Mouse (Mus musculus) thymus, postnatal 14 days (tissue): ENCODE measurements at regions not wholly inside any gene's neighbourhood (a gene's known extent, or its start where the extent isn't known, plus 50 kb on each side); places are given as distances from the start of the nearest gene placed in this dataset.

Source experiments
- DNase-seq: peaks from one replicate; pipeline ENCODE4 v3.0.0; 2021

DNA sequence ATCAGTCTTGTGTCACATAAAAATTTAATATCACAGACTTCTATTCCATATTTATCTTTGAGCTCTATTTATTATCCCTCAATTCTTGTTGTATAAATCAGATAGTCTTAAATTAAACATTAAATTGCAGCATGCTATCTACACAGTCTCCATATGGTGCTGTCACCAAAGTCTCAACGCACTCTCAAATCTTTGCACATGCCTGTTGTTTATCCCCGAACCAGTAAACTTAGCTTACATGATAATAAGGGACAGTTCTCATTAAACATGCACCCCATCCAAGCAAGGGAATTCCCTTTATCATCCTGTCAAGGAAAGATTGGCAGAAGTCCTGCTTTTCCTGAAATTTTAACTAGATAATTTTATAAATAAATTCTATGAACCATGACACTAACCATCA lies 483.8 kb downstream of the Basp1 start:
- DNase-seq = no peak

DNA sequence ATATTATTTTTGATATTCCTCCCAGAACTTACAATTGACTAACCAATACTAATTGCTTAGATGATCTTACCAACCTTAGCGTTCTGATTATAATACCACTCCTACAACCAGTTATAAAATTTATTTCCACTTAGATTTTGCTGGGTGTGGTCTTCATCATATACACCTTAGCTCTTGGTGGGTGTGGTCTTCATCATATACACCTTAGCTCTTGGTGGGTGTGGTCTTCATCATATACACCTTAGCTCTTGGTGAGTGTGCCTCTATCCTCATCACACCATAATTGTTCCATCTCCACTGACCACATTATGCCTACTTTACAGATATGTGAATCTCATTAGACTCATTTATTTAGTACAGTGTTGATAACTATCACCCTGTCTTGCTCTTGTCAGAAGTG lies 501.7 kb downstream of the Basp1 start:
- no peak for DNase-seq

DNA sequence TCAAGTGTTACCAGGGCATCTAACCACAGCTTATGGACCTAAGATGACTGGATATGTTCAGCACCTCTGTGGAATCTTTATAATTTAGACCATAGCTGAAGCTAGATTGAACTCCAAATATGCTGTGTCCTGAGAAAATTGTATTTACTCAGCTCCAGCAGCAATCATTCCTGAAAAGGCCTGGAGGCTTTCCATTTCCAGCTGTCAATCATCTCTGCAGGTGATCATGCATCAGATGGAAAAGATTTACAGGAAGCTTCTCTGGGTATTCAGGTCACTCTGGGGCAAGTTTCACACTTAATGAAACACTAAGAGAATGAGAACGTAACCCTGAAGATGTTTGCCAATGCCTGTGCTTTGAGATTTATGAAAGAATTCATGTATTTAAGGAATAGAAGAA lies 502.1 kb downstream of the Basp1 start:
- no peak for DNase-seq

DNA sequence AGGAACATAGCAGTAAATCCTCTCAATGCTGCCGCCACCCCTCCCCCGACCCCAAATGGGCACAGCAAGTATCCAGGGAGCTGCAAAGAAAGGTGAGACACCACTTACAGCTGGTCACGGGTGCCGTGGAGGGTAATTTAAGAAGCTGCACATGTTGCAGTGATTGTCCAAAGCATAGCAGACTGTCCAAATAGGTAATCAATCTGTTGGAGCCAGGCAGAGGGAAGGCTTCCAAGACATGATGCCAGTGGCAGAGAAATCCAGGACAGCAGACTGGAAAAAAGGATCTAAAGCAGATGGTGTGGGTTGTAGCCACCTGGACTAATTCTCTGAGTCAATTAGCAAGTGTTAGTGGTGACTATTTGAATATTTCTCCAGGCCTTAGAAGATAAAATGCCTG lies 506.6 kb downstream of the Basp1 start:
- DNase-seq = no peak

DNA sequence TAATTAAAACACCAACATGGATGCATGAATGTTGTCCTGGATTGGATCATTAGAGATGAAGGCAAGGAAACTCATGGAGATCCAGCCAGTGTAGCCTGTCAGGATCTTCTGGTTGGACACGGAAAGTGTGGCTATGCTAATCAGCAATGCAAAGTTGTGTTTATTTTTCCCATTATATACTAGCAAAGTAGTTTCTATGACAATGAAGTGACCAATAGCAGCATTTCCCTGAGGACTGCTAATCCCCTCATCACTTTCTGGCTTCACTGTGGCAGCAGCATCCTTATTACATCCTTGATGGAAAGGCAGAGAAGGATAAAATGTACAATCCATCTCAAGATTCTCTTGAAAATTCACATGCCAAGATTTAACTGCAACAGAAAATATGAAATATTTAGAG lies 534.7 kb downstream of the Basp1 start:
- DNase-seq = no peak

DNA sequence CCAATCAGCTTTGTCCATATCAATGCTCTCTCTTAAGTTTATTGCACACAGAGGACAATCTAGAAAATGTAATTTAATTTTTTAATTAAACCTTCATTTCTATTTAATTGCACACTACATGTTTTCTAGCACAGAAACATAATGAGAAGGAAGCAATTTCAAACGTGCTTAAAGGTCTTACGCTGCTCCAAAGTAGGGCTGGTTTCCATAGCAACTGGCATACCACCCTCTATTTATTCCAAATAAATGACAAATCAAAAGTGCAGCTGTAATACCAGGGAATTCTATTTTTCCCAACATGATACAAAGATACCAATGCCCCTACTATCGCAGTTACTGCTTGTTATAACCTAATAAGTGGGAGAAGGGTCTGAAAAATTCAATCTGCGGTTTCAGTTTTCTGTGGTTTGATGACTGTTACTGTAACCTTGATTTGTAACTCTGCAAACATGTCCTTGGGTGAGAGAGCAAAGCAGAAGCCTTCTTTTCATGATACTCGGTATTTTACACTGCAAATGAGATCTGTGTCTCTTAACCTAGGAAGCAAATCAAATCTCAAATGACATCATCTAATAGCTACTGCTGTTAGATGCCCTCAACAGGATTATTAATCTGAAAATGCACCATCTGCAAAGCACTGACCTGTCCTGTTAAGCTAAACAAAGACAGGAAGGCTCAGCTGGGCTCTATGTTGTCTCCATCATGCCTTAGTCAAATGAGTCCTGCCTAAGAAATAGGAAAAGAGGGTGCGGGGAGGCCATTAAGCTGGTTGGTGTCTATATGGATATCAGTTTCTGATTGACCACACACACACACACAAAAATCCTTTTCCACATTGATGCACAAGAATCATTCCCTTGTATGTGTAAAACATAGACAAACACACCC lies 535.6 kb downstream of the Basp1 start:
- DNase-seq = no peak

DNA sequence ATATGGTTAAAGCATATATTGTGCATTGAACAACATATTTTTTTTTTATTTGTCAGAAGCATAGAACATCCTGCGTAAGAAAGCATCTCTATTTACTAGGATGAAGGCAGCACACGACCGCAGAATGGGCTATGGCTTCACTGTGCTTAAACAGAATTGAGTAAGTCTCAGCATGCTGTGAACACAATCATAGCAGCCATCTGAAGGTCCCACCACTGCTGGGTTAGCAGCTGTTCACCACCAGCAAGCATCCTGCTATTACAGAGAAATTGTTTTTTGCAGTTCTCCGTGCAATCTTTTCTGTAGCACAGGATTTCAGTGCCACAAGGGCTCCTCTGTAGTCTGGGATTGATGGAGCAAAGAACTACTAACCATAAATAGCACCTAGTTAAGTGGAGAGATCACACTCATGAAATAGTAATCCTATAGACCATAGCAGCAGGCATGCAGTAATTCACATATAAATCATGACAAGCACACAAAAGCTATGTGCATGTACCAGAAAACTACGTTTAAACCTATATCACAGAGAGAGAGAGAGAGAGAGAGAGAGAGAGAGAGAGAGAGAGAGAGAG lies 537.3 kb downstream of the Basp1 start:
- no peak for DNase-seq

DNA sequence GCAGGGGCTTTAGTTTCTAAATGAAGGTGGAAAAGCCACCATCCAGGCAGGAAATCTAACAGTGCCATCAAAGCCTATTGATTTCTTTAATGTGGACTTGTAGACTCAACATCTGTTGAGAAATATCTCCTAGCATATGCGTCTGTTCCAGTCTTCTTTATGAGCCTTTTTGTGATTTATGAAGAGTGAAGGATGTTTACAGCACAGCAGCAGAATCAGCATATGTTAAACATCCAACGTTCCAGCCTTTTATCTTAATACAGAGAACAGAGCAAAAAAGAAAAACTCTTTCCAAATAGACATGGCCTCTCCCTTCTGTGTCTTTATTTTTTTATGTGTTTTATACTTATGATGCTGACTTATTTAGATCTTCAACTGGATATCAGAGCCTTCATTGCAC lies 573.3 kb downstream of the Basp1 start:
- no peak for DNase-seq

DNA sequence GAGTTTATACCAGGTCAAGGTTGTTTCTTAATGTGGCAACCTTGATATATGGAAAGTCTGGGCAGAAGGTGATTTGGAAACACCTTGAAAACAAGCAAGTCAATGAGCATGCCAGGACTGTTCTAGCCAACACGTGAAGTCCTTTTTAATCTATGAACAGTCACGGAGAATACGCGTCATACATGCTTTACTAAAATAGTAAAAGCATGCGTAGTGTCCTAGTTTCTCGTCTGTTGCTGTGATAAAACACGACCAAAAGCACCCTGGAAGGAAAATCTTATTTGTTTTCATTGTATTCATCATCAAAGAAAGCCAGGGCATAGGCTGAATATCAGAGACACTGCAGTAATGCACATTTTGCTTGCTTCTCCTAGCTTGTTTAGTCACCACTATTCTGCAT lies 575.2 kb downstream of the Basp1 start:
- DNase-seq = no peak

DNA sequence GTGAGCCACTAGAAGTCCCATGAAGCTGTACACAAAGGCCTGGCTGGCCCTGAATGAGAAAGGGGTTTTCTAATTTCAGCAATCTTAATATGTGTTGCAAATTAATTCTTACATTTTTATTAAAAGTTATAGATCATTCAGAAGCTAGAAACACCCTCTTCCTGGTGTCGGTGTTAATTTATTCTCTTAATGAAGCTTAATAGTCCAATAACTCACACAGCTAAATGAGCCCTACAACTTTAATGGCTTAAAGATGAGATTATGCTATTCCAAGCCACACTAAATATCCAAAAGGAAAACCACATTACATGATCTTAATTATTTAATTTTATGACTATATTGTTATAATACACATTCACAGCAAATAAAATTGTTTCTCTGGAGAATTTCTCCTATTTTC lies 585.7 kb downstream of the Basp1 start:
- DNase-seq = no peak

DNA sequence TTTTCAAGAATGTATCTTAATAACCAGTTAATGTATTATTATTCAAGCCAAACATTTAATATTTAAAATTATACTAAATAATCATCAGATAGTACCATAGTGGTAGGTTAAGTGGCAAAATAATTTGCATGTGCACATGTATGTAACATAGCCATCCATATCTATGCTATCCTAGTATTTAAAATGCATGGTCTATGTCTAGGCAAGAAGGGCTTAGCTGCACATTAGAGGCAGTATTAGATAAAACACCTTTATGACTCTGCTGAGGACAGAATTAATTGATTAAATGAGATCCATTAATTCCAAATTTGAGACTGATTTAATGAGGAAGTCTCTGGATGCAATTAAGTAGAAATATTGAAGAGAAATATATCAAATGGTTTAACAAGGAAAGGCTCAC lies 586.3 kb downstream of the Basp1 start:
- no peak for DNase-seq

DNA sequence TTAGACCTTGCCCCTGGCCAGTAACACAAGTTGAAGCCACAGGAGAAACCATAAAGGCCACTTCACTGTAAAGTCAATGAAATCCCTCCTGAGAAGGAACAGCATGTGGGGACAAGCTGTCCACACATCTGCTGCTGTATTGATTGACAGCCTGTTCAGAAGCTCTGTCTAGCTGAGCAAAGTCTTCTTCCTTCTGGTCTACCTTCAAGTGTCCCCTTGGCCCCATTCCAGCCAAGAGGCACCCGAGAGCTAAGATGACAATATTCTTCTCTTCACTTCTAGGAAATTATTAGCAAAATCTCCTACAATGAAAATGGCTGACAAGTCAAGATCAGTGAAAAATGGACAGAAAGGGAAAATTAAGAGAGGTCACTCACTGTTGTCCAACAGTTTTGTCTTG lies 616.7 kb downstream of the Basp1 start:
- no peak for DNase-seq

DNA sequence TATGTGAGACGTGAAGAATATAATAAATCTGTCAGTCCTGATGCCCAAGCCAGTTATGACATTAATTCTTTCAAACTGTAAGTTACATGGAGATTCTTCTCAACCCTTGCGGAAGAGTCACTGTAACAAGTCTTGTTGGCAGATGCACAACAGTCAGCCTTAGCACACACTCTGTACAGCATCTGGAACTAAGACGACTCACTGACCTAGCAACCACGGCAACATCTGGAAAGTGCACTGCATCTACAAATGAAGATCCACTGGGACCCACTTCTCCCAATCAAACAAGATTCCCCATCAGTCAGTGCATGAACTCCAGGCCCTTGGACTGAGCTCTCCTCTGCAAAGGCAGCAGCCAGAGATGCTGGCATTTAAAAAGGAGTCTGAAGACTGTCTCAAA lies 620.2 kb downstream of the Basp1 start:
- DNase-seq = no peak

DNA sequence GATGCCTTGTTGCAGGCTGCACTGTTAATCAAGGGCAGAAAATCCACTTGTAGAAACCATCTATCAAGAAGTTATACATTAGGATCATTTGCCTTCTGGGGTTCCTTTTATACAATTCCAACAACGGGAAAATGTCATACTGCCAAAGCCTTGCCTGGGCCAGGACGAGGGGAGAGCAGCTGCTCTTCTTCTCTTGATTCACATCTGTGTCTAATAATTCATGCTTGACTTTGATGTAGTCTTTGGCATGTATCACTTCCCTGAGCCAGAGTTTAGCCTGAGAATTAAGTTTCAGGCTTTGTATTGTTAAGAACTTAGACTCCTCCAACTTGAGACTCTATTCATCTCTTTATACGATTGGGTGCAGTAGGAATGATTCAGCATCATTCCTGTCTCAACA lies 627.2 kb downstream of the Basp1 start:
- no peak for DNase-seq

DNA sequence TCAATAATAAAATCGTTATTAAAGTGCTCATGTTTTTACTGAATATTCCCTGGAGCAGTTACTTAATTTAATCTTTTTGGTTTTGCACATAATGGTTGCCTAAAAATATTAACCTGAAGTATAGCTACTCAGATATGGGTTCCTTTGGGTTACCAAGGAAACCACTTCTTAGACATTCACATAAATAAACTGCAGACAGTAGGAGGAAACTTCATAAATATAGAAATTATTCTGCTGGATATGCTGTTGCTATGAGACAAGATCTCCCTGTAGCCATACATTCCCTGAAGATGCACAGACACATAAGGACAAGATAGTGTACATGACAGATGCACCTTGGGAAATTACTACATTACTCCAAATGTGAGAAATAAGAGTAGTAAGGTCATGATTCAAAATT lies 635.3 kb downstream of the Basp1 start:
- DNase-seq = no peak

DNA sequence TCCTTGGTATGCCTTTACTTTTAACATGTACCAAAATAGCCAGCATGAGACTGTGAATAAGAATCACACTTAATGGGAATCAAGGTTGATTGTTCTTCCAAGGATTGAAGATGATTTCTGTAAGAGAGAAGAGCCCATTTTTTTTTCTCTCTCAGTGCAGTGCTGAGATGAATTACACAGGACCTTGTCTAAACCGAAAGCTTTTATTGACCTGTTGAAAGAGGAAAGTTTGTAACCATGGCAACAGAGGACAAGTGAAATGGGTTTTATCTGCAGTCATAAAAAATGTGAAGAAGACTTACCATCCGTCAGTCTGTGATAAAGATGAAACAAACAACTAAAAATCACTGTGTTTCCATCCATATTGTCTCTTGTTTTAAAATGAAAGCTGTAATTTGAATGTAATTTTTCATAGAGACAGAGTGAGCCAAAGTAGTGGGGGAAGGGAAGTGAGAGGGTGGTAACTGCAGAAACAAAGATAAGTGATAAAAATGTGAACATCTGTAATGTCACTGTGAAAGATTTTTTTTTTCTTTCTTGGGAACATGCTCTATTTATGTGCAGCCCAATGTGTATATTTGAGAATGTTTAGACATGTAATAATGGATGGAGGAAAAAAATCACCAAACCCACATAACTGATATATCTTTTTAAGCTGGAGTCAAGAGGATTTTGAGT lies 661.9 kb downstream of the Basp1 start:
- DNase-seq = no peak

DNA sequence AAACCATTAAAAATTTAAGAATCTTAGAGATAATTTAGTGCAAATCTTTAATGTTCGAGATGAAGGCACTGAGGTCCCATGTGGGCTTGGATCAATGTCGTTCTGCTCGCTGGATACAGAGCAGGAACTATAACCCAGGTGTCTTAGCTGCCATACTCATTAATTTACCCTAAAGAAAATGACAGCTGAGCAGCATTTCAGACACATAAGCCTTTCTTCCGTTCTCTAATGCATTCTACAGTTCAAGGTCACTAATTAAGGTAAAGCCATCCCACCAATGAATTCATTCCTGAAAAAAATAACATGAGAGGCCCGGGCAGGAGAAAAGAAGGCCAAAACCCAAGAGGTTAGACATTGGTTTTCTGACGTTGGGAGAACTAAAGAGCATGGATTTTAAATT lies 670.3 kb downstream of the Basp1 start:
- no peak for DNase-seq

DNA sequence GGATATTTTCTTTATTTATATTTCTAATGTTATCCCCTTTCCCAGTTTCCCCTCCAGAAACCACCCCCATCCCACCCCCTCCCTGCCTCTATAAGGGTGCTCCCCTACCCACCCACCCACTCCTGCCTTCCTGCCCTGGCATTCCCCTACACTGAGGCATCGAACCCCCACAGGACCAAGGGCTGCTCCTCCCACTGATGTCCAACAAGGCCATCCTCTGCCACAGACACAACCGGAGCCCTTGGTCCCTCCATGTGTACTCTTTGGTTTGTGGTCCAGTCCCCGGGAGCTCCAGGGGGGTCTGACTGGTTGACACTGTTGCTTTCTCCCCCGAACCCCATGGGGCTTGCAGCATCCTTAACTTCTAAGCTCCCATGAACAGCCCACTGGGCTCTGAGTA lies 688.4 kb downstream of the Basp1 start:
- DNase-seq = no peak

DNA sequence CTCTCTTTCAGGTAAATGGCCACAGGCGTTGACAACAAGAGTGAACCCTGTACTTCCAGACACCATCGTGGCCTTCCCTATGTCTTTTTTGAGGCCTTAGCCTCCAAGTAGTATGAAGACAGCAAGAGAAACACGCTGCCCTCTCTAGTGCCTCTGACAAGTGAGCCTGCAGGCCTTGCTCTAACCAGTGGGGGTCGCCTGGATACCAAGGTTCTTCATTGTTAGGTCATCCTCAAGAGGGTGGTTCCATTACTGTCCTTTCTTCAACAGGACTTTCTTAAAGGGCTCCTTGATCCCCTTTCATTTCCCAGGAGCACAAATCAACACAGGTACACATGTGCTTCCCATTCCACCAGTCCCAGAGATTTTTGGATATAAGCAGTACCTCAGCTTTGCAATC lies 688.9 kb downstream of the Basp1 start:
- no peak for DNase-seq

DNA sequence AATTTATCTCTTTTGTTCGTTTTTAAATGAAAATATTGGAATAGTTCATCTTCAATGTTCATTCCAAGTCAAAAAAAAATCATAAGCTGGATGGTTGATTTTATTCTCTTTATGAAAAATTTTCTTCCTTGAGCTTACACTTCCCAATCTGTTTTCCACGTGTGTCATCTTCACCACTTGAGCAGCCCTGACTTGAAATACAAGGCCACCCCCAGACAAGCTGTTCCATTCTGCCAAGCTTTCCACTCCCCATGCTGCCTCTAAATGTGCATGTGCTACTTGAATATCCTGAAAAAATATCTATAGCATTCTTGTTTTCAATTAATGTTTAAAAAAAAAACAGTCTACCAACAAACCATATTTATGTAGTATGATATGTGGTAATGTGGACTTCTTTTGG lies 693.2 kb downstream of the Basp1 start:
- no peak for DNase-seq

DNA sequence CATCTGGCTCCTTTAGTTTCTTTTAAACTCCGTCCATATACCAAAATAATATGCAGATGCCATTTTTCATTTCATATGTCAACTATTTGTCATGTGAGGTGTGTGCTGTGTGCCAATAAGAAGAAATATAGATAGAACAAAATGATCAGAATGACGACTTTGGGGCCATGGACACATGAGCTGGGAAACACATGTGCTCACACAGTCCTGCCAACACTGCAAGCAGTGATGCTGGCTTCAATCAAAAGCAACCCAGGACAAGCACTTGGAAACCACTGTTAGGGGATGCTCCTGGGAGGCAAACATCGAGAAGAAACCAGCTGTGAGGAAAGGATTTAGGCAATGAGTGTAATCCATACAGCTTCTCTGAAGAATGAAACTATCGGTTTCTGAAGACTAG lies 731.4 kb downstream of the Basp1 start:
- DNase-seq = no peak

DNA sequence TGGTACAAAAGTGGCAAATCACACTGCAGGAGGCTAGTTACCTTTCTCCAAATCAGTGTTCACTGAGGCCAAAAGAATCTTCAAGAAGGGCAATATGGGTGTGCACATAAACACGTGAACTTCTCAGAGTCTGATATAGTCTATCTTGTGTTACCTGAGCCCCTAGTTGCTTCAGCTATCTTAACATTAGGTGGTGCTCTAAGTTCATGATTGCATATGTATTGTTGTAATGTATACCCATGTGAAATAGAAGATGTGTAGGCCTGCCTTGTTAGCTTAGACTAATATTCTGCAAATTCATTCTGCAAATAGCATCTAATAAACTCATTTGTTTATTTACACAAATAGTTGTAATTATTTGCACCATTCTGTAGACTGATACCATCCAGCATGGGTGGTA lies 764.6 kb downstream of the Basp1 start:
- no peak for DNase-seq

DNA sequence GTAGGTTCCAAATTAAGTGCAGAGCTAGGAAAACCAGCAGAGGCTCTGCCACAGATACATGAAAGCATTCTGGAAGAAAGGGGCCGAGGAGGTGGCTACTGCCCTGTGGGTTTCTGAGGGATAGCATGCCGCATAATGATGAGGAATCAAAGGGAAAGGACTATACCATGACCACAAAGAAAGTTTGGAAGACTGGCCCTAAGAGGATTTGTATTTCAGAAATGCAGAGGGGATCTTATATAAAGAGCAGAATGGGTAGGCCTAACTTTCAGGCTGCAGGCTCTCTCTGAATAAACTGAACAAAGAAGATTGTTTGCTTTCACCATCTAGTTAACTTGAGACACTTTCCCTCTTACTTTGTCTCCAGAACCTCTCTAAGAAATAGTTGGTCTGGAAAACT lies 777.9 kb downstream of the Basp1 start:
- DNase-seq = no peak

DNA sequence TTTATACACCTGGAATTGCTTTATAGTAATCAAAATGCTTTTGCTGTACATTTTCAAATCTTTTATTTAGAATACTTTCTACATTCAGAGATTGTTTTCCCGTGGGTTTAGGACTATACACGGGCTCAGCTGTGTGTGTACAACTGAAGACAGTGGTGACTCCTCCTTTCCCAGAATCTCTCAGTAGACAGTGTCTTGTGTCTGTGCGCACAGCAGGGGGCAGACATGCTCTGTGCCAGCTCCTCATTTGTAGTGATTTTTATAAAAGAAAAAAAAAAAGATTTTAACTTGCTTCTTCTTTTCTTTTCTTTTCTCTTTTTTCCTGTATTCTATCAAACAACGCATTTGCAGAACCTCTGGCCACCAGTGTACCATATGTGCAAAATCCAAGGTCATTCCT lies 817.3 kb downstream of the Basp1 start:
- peak; percentile 11 for DNase-seq
